Comparison of ENCODE assay signal across 10 mouse cellular contexts in the genomic region with DNA sequence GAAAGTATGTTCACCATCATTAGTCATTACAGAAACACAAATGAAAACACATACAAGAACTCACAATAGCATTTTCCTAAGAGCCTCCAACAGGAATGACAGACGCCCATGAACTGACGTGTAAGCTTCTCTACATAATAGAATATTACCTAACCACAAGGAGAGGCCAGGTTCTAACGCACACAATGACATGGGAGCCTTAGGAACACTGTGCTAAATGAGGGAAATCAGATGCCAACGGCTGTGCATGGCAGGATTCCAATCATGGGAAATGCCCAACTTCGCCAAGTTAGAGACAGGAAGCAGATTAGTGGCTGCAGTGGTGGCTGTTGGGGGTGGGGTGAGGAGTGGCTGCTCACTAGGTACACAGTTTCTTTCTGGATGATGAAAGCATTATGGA.
DNase-seq lines count a peak whose midpoint lies in the region; ATAC-seq and TF ChIP-seq lines count a peak whose summit lies in the region.
"Had no signal": no experiment of that assay in that cellular context is flagged by ENCODE, and none has a peak within 500 bp of the region (broad histone marks: within the 10 kb centered on the region; RNA-seq: fewer than 3 reads in every experiment).

No protein-coding gene starts in this region.

- no peak for TF ChIP-seq POLR2A in kidney, adult 2 months (IDR thresholded peaks at IDR 0.05; ENCODE audit: low read depth, low read length)

- no peak overlapping the region for H3K9ac ChIP-seq in neural tube, embryonic 15.5 days (replicated peaks)
- no peak overlapping the region for H3K9ac ChIP-seq in stomach, embryonic 16.5 days (ENCODE audit: low read length)
- H3K9ac ChIP-seq: limb, embryonic 13.5 days had no signal

- no peak overlapping the region for H3K4me3 ChIP-seq in kidney, adult 2 months (ENCODE audit: insufficient read depth, low read depth, low read length)
- H3K4me3 ChIP-seq in neural tube, embryonic 15.5 days (replicated peaks): no peak overlapping the region
- no peak overlapping the region for H3K4me3 ChIP-seq in stomach, embryonic 16.5 days (replicated peaks; ENCODE audit: low read length)
- H3K4me3 ChIP-seq: limb, embryonic 13.5 days had no signal

- peak; percentile 62 to 69 for DNase-seq in cerebellum, postnatal 10 days
- DNase-seq in cerebellum, adult 8-10 months: no peak
- DNase-seq in kidney, adult 2 months: peak; percentile 18
- DNase-seq in kidney, adult 18-20 months: no peak
- DNase-seq in neural tube, embryonic 10.5 days (ENCODE audit: extremely low spot score, low spot score): no peak
- no peak for DNase-seq in thymus, postnatal 25 days

- H3K27me3 ChIP-seq in kidney, adult 2 months (replicated peaks; ENCODE audit: control insufficient read depth, insufficient read depth, low read length): no peaks in the 10 kb centered on the region
- H3K27me3 ChIP-seq in neural tube, embryonic 15.5 days (replicated peaks): no peaks in the 10 kb centered on the region
- no peaks in the 10 kb centered on the region for H3K27me3 ChIP-seq in stomach, embryonic 16.5 days (ENCODE audit: control insufficient read depth, insufficient read depth, low read length)
- H3K27me3 ChIP-seq: limb, embryonic 13.5 days had no signal

- no peak for ATAC-seq in neural tube, embryonic 15.5 days (ENCODE audit: low FRiP score)
- no peak for ATAC-seq in stomach, embryonic 16.5 days (ENCODE audit: insufficient read depth, low FRiP score)
- ATAC-seq: activated CD4-positive, CD25-positive, alpha-beta regulatory T cell, adult 4 months had no signal

- no peaks in the 10 kb centered on the region for H3K36me3 ChIP-seq in kidney, adult 2 months (ENCODE audit: control insufficient read depth, insufficient read depth, low read length)
- H3K36me3 ChIP-seq in neural tube, embryonic 15.5 days: no peaks in the 10 kb centered on the region; the same call in 1 of the 2 replicates
- no peaks in the 10 kb centered on the region for H3K36me3 ChIP-seq in stomach, embryonic 16.5 days (ENCODE audit: control insufficient read depth, insufficient read depth, low read length)

- no peaks in the 10 kb centered on the region for H3K9me3 ChIP-seq in neural tube, embryonic 15.5 days (replicated peaks)
- no peaks in the 10 kb centered on the region for H3K9me3 ChIP-seq in stomach, embryonic 16.5 days (replicated peaks; ENCODE audit: control insufficient read depth, low read length)
- H3K9me3 ChIP-seq: limb, embryonic 13.5 days had no signal

- no peak for TF ChIP-seq CTCF in kidney, adult 2 months (conservative IDR thresholded peaks at IDR 0.05; ENCODE audit: insufficient read depth, insufficient read length, low read depth, low read length)

- H3K4me2 ChIP-seq in neural tube, embryonic 15.5 days: no peak overlapping the region
- no peak overlapping the region for H3K4me2 ChIP-seq in stomach, embryonic 16.5 days (ENCODE audit: low read depth, low read length)
- H3K4me2 ChIP-seq: limb, embryonic 13.5 days had no signal

- no peaks in the 10 kb centered on the region for H3K4me1 ChIP-seq in kidney, adult 2 months (ENCODE audit: control insufficient read depth, insufficient read depth, low read length)
- H3K4me1 ChIP-seq in neural tube, embryonic 15.5 days: peaks cover 20% of the 10 kb centered on the region; the same call in 1 of the 2 replicates
- H3K4me1 ChIP-seq in stomach, embryonic 16.5 days (ENCODE audit: control insufficient read depth, insufficient read depth, low read length): peaks cover 9% of the 10 kb centered on the region; the same call in 1 of the 2 replicates

- WGBS in kidney, adult 2 months: 49% methylated on average over 5 of the region's 5 CpGs
- WGBS in neural tube, embryonic 15.5 days: 65% methylated on average over 5 of the region's 5 CpGs
- 69% methylated on average over 5 of the region's 5 CpGs for WGBS in stomach, embryonic 16.5 days

- H3K27ac ChIP-seq in kidney, adult 2 months (ENCODE audit: insufficient read depth, low read depth, low read length): no peak overlapping the region
- H3K27ac ChIP-seq in neural tube, embryonic 15.5 days (replicated peaks): 0 out of 2 replicates have a peak overlapping the region, but pooled peaks have one; percentile 37
- peak overlapping the region; percentile 50; the same call in 1 of the 2 replicates for H3K27ac ChIP-seq in stomach, embryonic 16.5 days (ENCODE audit: low read length)
- H3K27ac ChIP-seq: limb, embryonic 13.5 days had no signal

Comparison
In these comparisons a context has a peak if more than half of its experiments do, and no peak if none do; other contexts are left out.
1. DNase-seq: peak in cerebellum, postnatal 10 days (2 of 2) and kidney, adult 2 months (single experiment); none in cerebellum, adult 8-10 months (single experiment), kidney, adult 18-20 months (single experiment), neural tube, embryonic 10.5 days (single experiment) and thymus, postnatal 25 days (single experiment).